Mouse (Mus musculus) heart, postnatal 0 days (tissue): ENCODE results near the gene Ammecr1. TPM values are rescaled to one million over a fixed set of nuclear protein-coding genes. Genes with fewer than 3 reads are reported as not detected.

Source experiments
- ATAC-seq: fragments of 200-750 bp; cut with Nextera tagmentation; 2 replicates; pipeline ENCODE4 v1.8.0; 2017; ENCODE audit warnings: low read depth, moderate number of reproducible peaks, moderate library complexity; ENCODE audit not compliant: insufficient read depth
- DNase-seq: peaks from one replicate; pipeline ENCODE4 v3.0.0-alpha.2; 2016; ENCODE audit warnings: low spot score
- H3K27ac ChIP-seq: fragments of 300-500 bp; sonication (generic); 2 replicates; pipeline ENCODE4 v1.5.1; 2014; ENCODE audit warnings: low read depth, mild to moderate bottlenecking
- H3K27me3 ChIP-seq: fragments of 300-500 bp; sonication (generic); 2 replicates; pipeline ENCODE4 v1.6.1; 2014; ENCODE audit warnings: low read length, mixed read lengths; ENCODE audit not compliant: control insufficient read depth, insufficient read depth
- H3K36me3 ChIP-seq: fragments of 300-500 bp; sonication (generic); replicated peaks from 2 replicates; pipeline ENCODE4 v1.6.1; 2014; ENCODE audit warnings: low read length, mixed read lengths; ENCODE audit not compliant: control insufficient read depth, insufficient read depth
- H3K4me1 ChIP-seq: fragments of 300-500 bp; sonication (generic); 2 replicates; pipeline ENCODE4 v1.6.1; 2014; ENCODE audit warnings: antibody characterized with exemption; ENCODE audit not compliant: control insufficient read depth, insufficient read depth
- H3K4me2 ChIP-seq: fragments of 300-500 bp; sonication (generic); 2 replicates; pipeline ENCODE4 v1.6.1; 2014; ENCODE audit warnings: low read depth, mild to moderate bottlenecking, low read length, moderate library complexity
- H3K4me3 ChIP-seq: fragments of 300-500 bp; sonication (generic); 2 replicates; pipeline ENCODE4 v1.5.1; 2014; ENCODE audit warnings: low read depth, low read length
- H3K9ac ChIP-seq: fragments of 300-500 bp; sonication (generic); replicated peaks from 2 replicates; pipeline ENCODE4 v1.6.1; 2014; ENCODE audit warnings: low read depth, low read length, mixed read lengths
- H3K9me3 ChIP-seq: fragments of 300-500 bp; sonication (generic); replicated peaks from 2 replicates; pipeline ENCODE4 v1.6.1; 2016; ENCODE audit warnings: low read length; ENCODE audit not compliant: control insufficient read depth
- CTCF ChIP-seq: IDR thresholded peaks from 2 replicates; pipeline ENCODE4 v1.5.1; 2016; ENCODE audit warnings: antibody characterized with exemption, control low read depth, low read depth
- EP300 ChIP-seq: IDR thresholded peaks from 2 replicates; pipeline ENCODE4 v1.6.1; 2016; ENCODE audit warnings: antibody characterized with exemption, low read depth
- WGBS: fragments of 180-500 bp; shearing (Covaris S2); extraction: QIAGEN DNeasy Blood & Tissue Kit; methylation state at CpG from one replicate; pipeline ENCODE4 v1.1.7; 2014; 5-methylcytosine and 5-hydroxymethylcytosine counted together
- polyA plus RNA-seq: library from polyadenylated mRNA; unstranded; fragments of >200 nt; fragmentation: Nextera tagmentation; extraction: Ambion mirVana; gene quantifications from 2 replicates; pipeline ENCODE4 v1.2.1, GENCODE M21; 2015
- total RNA-seq: library from RNA; depleted of rRNA; stranded (reverse); fragments of >200 nt; gene quantifications from 2 replicates; pipeline ENCODE4 v1.2.3, GENCODE M21; 2014; ENCODE audit warnings: low replicate concordance; rRNA removed

Ammecr1 gene
- total RNA-seq (19.9 and 24.7 TPM in 2 replicates), polyA plus RNA-seq (18.0 and 21.2 TPM in 2 replicates)

DNA sequence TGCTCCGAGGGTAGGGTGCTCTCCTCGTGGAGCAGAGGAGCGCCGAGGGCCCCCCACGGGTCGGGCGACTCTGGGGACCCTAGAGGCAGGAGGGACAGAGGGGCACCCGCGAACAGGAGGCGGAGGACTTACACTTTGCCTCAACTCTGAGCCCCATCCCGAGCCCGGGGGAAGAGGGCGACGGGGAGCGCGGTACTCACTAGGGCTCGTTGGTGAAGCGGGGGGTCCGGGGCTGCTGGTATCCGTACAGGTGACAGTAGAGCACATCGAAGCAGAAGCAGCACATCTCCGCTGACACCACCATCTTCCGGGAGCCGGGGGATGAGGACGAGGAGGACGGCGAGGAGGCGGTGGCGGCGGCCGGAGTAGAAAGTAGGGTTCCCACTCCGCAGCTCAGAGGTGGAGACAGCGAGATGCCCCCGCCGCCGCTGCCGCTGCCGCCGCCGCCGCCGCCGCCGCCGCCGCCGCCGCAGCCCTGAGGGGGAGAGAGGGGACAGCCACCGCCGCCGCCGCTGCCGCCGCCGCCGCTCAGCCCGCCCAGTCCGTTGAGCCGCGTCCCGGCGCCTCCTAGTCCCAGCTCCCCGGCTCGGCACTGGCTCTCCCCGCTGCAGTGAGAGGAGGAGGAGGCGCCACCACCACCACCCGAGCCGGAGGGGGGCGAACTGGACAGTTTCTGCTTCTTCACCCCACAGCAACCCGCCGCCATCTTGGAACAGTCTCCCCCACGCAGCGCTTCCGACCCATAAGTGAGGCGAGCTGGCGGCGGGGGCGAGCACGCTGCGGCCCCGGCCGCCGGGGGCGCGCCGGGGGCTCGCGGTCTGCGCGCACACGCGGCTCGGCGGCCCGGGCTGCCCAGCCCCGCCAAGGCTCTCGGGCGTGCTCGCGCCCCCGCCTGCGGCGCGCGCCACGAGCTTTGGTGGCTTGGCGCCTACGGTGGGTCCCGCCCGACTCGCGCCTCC, at the start of gene Ammecr1:
Gene Ammecr1, minus strand, starts transcription at position 721 of the 959 bp plus-strand sequence.
- H3K9ac ChIP-seq, result peak within 1 kb of the TSS; percentile 92
- 14% methylated on average over 56 of the region's 112 CpGs for WGBS
- no peaks in the 10 kb centered on the region for H3K4me1 ChIP-seq
- peak within 1 kb of the TSS; percentile 95 for H3K27ac ChIP-seq
- TF ChIP-seq EP300, result no peak
- no peak for TF ChIP-seq CTCF
- no peaks in the 10 kb centered on the region for H3K36me3 ChIP-seq
- DNase-seq, result peak; percentile 61
- ATAC-seq, result peak; percentile 91
- peak within 1 kb of the TSS; percentile 83 for H3K4me3 ChIP-seq
- H3K9me3 ChIP-seq, result no peaks in the 10 kb centered on the region
- H3K4me2 ChIP-seq, result peak within 1 kb of the TSS; percentile 63
- no peaks in the 10 kb centered on the region for H3K27me3 ChIP-seq

DNA sequence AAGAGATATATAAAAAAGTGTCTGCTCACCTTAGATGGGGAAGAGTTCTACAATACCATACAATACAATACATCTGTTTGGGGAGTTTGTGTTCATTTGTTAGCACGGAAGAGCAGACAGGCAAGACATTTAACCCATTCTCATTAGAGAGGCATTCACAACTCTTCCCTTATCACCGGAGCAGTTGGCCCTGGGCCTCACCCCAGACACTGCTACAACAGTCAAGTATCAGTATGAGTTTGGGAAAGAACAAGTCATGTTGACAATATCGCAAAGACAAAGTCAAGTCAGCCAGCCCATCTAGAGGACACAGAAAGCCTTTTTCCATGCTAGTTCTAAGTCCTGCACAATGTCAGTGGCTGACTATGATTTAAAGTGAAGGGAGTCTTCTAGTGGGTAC, 47.6 kb upstream of the Ammecr1 start:
- no peak overlapping the region for H3K4me2 ChIP-seq
- ATAC-seq, result no peak
- H3K27ac ChIP-seq, result no peak overlapping the region
- no peak overlapping the region for H3K4me3 ChIP-seq
- H3K9me3 ChIP-seq, result no peaks in the 10 kb centered on the region
- DNase-seq, result no peak
- no peak overlapping the region for H3K9ac ChIP-seq
- TF ChIP-seq CTCF, result no peak
- TF ChIP-seq EP300, result no peak
- no peaks in the 10 kb centered on the region for H3K4me1 ChIP-seq
- H3K27me3 ChIP-seq, result no peaks in the 10 kb centered on the region
- no peaks in the 10 kb centered on the region for H3K36me3 ChIP-seq
- 35% methylated on average over 3 of the region's 3 CpGs for WGBS

DNA sequence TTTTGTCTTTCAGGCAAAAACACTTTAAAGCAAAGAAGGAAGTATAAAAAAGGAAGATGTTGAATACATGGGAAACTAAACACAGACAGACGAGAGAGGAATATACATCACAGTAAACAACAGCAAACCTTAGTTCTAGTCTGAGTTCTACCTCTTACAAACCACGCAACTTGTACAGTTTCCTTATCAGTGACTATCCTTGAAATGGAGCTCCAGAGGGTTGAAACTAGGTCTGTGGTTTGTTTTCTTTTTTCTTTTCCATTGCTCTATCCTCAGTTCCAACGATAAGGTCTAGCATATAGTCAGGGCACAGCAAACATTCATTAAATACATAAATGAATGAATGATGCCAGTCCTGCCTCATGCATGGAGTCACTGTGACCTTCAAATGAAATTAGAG, 45.8 kb upstream of the Ammecr1 start:
- no peaks in the 10 kb centered on the region for H3K27me3 ChIP-seq
- TF ChIP-seq CTCF (no peak), EP300 (no peak)
- H3K9me3 ChIP-seq, result no peaks in the 10 kb centered on the region
- no peaks in the 10 kb centered on the region for H3K36me3 ChIP-seq
- H3K4me3 ChIP-seq, result no peak overlapping the region
- no peak for ATAC-seq
- no peak for DNase-seq
- no peak overlapping the region for H3K9ac ChIP-seq
- no peak overlapping the region for H3K4me2 ChIP-seq
- H3K4me1 ChIP-seq, result no peaks in the 10 kb centered on the region
- 67% methylated on average over 3 of the region's 3 CpGs for whole genome bisulfite sequencing
- no peak overlapping the region for H3K27ac ChIP-seq

DNA sequence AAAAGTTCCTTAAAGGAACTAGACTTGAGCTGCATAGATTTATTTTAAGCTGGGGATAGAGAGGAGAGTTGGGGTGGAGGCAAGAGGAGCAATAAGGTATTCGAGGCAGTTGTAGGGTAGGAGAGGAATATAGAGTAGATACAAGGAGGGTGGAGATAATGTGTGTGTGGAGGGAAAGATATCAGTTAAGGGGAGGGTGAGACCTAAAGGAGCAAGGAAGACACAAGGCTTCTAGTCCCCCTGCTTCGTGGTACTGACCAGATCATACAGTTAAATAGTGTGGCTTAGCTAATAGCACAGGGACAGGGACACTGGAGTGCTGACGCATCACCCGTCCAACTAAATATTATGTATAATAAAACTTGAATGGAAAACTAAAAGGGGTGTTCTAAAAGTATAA, 45.3 kb upstream of the Ammecr1 start:
- 68% methylated on average over 4 of the region's 4 CpGs for whole genome bisulfite sequencing
- TF ChIP-seq EP300, result no peak
- no peak for TF ChIP-seq CTCF
- no peak overlapping the region for H3K9ac ChIP-seq
- no peak overlapping the region for H3K27ac ChIP-seq
- no peaks in the 10 kb centered on the region for H3K27me3 ChIP-seq
- no peaks in the 10 kb centered on the region for H3K9me3 ChIP-seq
- no peak overlapping the region for H3K4me3 ChIP-seq
- DNase-seq, result no peak
- no peaks in the 10 kb centered on the region for H3K4me1 ChIP-seq
- no peak for ATAC-seq
- no peaks in the 10 kb centered on the region for H3K36me3 ChIP-seq
- no peak overlapping the region for H3K4me2 ChIP-seq

GRCm38 (mm10) chrX:143004131-143004846, 37.8 kb upstream of the Ammecr1 start:
- no peak overlapping the region for H3K4me3 ChIP-seq
- no peak overlapping the region for H3K4me2 ChIP-seq
- DNase-seq (no peak), ATAC-seq (no peak)
- WGBS, result 63% methylated on average over 3 of the region's 3 CpGs
- H3K27ac ChIP-seq, result no peak overlapping the region
- H3K27me3 ChIP-seq, result no peaks in the 10 kb centered on the region
- H3K36me3 ChIP-seq, result no peaks in the 10 kb centered on the region
- no peak for TF ChIP-seq EP300
- no peak for TF ChIP-seq CTCF
- H3K9me3 ChIP-seq, result no peaks in the 10 kb centered on the region
- H3K4me1 ChIP-seq, result no peaks in the 10 kb centered on the region
- H3K9ac ChIP-seq, result no peak overlapping the region
